Mouse (Mus musculus) G1E (cell line): ENCODE measurements around the gene Morc3. TPM values are rescaled to one million over a fixed set of nuclear protein-coding genes. Genes with fewer than 3 reads are reported as not detected.

ENCODE experiments used
- ATAC-seq: 2 replicates; pipeline ENCODE4 v1.8.0; 2016; ENCODE audit warnings: mild to moderate bottlenecking; ENCODE audit not compliant: insufficient number of reproducible peaks, poor library complexity, low FRiP score, severe bottlenecking; ENCODE audit errors: extremely low read depth
- DNase-seq: peaks from one replicate; pipeline ENCODE4 v3.0.0; 2012; ENCODE audit warnings: low spot score
- H3K27me3 ChIP-seq: 2 replicates; pipeline ENCODE4 v1.6.1; 2012; ENCODE audit warnings: mild to moderate bottlenecking, low read length, inconsistent platforms; ENCODE audit not compliant: insufficient read depth
- H3K36me3 ChIP-seq: replicated peaks from 2 replicates; pipeline ENCODE3; 2012; ENCODE audit warnings: mild to moderate bottlenecking, inconsistent platforms
- H3K4me1 ChIP-seq: 2 replicates; pipeline ENCODE4 v1.6.1; 2012; ENCODE audit warnings: low read depth, low read length, inconsistent platforms, mixed read lengths; ENCODE audit not compliant: insufficient read depth
- H3K4me3 ChIP-seq: 2 replicates; pipeline ENCODE4 v1.5.1; 2012; ENCODE audit warnings: low read depth, mild to moderate bottlenecking, inconsistent platforms, low read length, moderate library complexity, mixed read lengths
- H3K9me3 ChIP-seq: replicated peaks from 2 replicates; pipeline ENCODE4 v1.6.1; 2012; ENCODE audit warnings: inconsistent platforms
- CTCF ChIP-seq: IDR thresholded peaks from 2 replicates; pipeline ENCODE4 v1.5.1; 2012; ENCODE audit warnings: low read depth, low read length, inconsistent platforms, mixed read lengths
- GATA1 ChIP-seq: IDR thresholded peaks from 2 replicates; pipeline ENCODE4 v1.6.1; 2012; ENCODE audit warnings: borderline replicate concordance, low read length, inconsistent platforms, mixed read lengths
- GATA2 ChIP-seq: IDR thresholded peaks from 2 replicates; pipeline ENCODE4 v1.6.1; 2012; ENCODE audit warnings: low read depth, low read length, inconsistent platforms, borderline replicate concordance
- POLR2AphosphoS5 ChIP-seq: IDR thresholded peaks from 2 replicates; pipeline ENCODE4 v1.6.1; 2012; ENCODE audit warnings: low read depth, low read length, inconsistent platforms; ENCODE audit not compliant: insufficient replicate concordance
- TAL1 ChIP-seq: conservative IDR thresholded peaks from 2 replicates; pipeline ENCODE4 v1.6.1; 2012; ENCODE audit warnings: low read depth, low read length, inconsistent platforms, mixed read lengths
- polyA plus RNA-seq: library from polyadenylated mRNA; stranded (reverse); fragments of >175 nt; gene quantifications from 2 replicates; pipeline ENCODE4 v1.2.3, GENCODE M21; 2012
- total RNA-seq, 2 experiments: library from RNA; stranded (forward) in 1 of 2; stranded (reverse) in 1 of 2; fragments of 200-1000 nt in 1 of 2; fragments of >200 nt in 1 of 2; fragmentation: Nextera tagmentation in 1 of 2; gene quantifications; 2 replicates each; pipeline ENCODE4 v1.2.3; 2014 to 2017

The Morc3 gene
- total and polyA plus RNA-seq, 3 experiments, result 13.9 to 88.5 (median 76.3) TPM

DNA sequence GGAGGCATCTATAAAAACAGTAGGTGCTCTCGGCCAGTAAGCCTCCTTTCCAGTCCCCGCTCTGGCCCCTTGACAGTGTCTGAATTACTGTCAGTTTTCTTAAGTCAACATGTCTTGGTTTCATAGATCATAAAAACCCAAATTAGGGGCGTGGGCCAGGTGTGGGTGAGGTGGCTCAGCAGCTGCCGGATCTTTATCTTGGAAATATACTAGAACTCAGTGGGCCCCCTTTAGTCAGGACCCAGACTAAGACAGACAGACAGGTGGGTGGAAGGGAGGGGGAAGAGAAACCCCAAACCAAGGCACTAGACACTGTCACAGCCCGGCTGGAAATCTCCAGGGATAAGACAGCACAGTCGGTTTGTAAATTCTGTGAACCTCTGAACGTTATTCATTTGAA, 91.9 kb downstream of the Morc3 start:
- Histone ChIP-seq H3K36me3 (no peaks in the 10 kb centered on the region), H3K27me3 (peaks cover 13% of the 10 kb centered on the region; the same call in 1 of the 2 replicates), H3K4me3 (no peak overlapping the region), H3K9me3 (no peaks in the 10 kb centered on the region), H3K4me1 (no peaks in the 10 kb centered on the region)
- DNase-seq, result no peak
- TF ChIP-seq POLR2AphosphoS5 (no peak), TAL1 (no peak), CTCF (no peak), GATA2 (no peak), GATA1 (no peak)
- no peak for ATAC-seq

Other genes starting within 250 kb of the Morc3 start
- 3.4 and 11.6 TPM in 2 replicates for gene Setd4, start 228.1 kb upstream of the Morc3 start, total RNA-seq (2014; fragmentation: Nextera tagmentation)
- gene Setd4, start 228.1 kb upstream of the Morc3 start, total RNA-seq (2017), result 4.9 and 6.8 TPM in 2 replicates
- 1.9 and 2.6 TPM in 2 replicates for gene Setd4, start 228.1 kb upstream of the Morc3 start, polyA plus RNA-seq
- 21.6 and 26.6 TPM in 2 replicates for gene Cbr1, start 226.3 kb upstream of the Morc3 start, total RNA-seq (2014; fragmentation: Nextera tagmentation)
- 20.5 and 23.4 TPM in 2 replicates for gene Cbr1, start 226.3 kb upstream of the Morc3 start, total RNA-seq (2017)
- gene Cbr1, start 226.3 kb upstream of the Morc3 start, polyA plus RNA-seq, result 46.9 and 57.7 TPM in 2 replicates
- gene Gm5678, start 204.0 kb upstream of the Morc3 start, total RNA-seq (2014; fragmentation: Nextera tagmentation), result 1.1 and 1.3 TPM in 2 replicates
- not detected in 2 replicates for gene Gm5678, start 204.0 kb upstream of the Morc3 start, total RNA-seq (2017)
- gene Gm5678, start 204.0 kb upstream of the Morc3 start, polyA plus RNA-seq, result not detected in 2 replicates
- gene Cbr3, start 148.9 kb upstream of the Morc3 start, total RNA-seq (2014; fragmentation: Nextera tagmentation), result not detected in 2 replicates
- gene Cbr3, start 148.9 kb upstream of the Morc3 start, total RNA-seq (2017), result not detected in 2 replicates
- not detected in 2 replicates for gene Cbr3, start 148.9 kb upstream of the Morc3 start, polyA plus RNA-seq
- gene Dop1b, start 120.2 kb upstream of the Morc3 start, total RNA-seq (2014; fragmentation: Nextera tagmentation), result 1.3 and 3.2 TPM in 2 replicates
- 1.6 and 1.8 TPM in 2 replicates for gene Dop1b, start 120.2 kb upstream of the Morc3 start, total RNA-seq (2017)
- 1.2 and 1.4 TPM in 2 replicates for gene Dop1b, start 120.2 kb upstream of the Morc3 start, polyA plus RNA-seq
- 36.3 and 41.9 TPM in 2 replicates for gene Chaf1b, start 51.8 kb downstream of the Morc3 start, total RNA-seq (2014; fragmentation: Nextera tagmentation)
- 49.7 and 53.1 TPM in 2 replicates for gene Chaf1b, start 51.8 kb downstream of the Morc3 start, total RNA-seq (2017)
- gene Chaf1b, start 51.8 kb downstream of the Morc3 start, polyA plus RNA-seq, result 50.3 and 67.9 TPM in 2 replicates
- not detected in 2 replicates for gene Cldn14, start 176.7 kb downstream of the Morc3 start, total RNA-seq (2014; fragmentation: Nextera tagmentation)
- 0.06 TPM in 1 of 2 replicates, not detected in the other for gene Cldn14, start 176.7 kb downstream of the Morc3 start, total RNA-seq (2017)
- not detected in 2 replicates for gene Cldn14, start 176.7 kb downstream of the Morc3 start, polyA plus RNA-seq